23 mouse cellular contexts compared by ENCODE assay signal in the genomic region with DNA sequence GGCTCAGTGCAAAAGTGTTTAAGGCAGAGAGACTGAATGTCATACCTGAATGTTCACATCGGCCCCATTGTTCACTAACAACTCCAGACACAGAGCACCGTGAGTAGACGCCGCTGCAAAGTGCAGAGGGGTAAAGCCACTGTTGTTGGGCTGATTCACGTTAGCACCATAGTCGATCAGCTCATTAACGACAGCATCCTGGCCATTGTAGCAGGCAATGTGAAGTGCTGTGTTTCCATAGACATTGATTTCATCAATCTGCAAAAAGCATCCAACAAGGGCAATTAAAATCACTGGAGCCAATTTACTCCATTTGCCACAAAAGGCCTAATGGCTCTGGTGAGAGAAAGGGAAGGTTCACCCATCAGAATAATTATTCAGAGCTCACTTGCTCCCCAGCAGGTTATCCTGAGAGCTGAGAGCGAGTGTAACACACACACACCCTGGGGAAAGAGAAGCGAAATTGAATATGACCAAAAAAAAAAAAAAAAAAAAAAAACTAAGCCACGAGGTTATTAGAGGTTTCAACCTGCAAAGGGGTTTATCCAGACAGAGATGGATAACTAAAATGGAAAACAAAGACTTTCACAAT.
DNase-seq lines count a peak whose midpoint lies in the region; ATAC-seq lines count a peak whose summit lies in the region.
"Had no signal": no experiment of that assay in that cellular context is flagged by ENCODE, and none has a peak within 500 bp of the region (broad histone marks: within the 10 kb centered on the region; RNA-seq: fewer than 3 reads in every experiment).

No protein-coding gene starts in this region.

- H3K4me1 ChIP-seq in midbrain, embryonic 14.5 days (ENCODE audit: control insufficient read depth, insufficient read depth, low read length): no peaks in the 10 kb centered on the region
- no peaks in the 10 kb centered on the region for H3K4me1 ChIP-seq in midbrain, embryonic 16.5 days (ENCODE audit: control insufficient read depth, insufficient read depth, low read length)
- H3K4me1 ChIP-seq in forebrain, embryonic 10.5 days: peaks cover 15% of the 10 kb centered on the region
- H3K4me1 ChIP-seq in forebrain, embryonic 13.5 days: peaks cover 15% of the 10 kb centered on the region
- no peaks in the 10 kb centered on the region for H3K4me1 ChIP-seq in hindbrain, embryonic 16.5 days (ENCODE audit: control insufficient read depth, insufficient read depth, low read depth, low read length)
- H3K4me1 ChIP-seq: embryonic facial prominence, embryonic 13.5 days; kidney, embryonic 15.5 days; midbrain, embryonic 10.5 days had no signal

- no peak for ATAC-seq in midbrain, embryonic 14.5 days (ENCODE audit: low FRiP score, low TSS enrichment)
- ATAC-seq in midbrain, embryonic 16.5 days: no peak
- peak; percentile 82; the same call in 1 of the 2 replicates for ATAC-seq in forebrain, embryonic 13.5 days
- 0 out of 2 replicates have a peak, but pooled peaks have one; percentile 24 for ATAC-seq in hindbrain, embryonic 16.5 days
- ATAC-seq: activated CD4-positive, CD25-positive, alpha-beta regulatory T cell, adult 4 months; intestine, postnatal 0 days; lung, postnatal 0 days had no signal

- no peak overlapping the region for H3K9ac ChIP-seq in midbrain, embryonic 14.5 days (replicated peaks; ENCODE audit: low read length)
- H3K9ac ChIP-seq in midbrain, embryonic 16.5 days (ENCODE audit: low read depth, low read length): no peak overlapping the region
- no peak overlapping the region for H3K9ac ChIP-seq in forebrain, embryonic 13.5 days
- H3K9ac ChIP-seq in hindbrain, embryonic 16.5 days (ENCODE audit: low read depth, low read length): no peak overlapping the region
- H3K9ac ChIP-seq: embryonic facial prominence, embryonic 13.5 days; kidney, embryonic 15.5 days had no signal

- no peak overlapping the region for H3K4me3 ChIP-seq in midbrain, embryonic 14.5 days (replicated peaks; ENCODE audit: low read depth, low read length)
- H3K4me3 ChIP-seq in midbrain, embryonic 16.5 days (ENCODE audit: low read depth, low read length): no peak overlapping the region
- H3K4me3 ChIP-seq in forebrain, embryonic 10.5 days: no peak overlapping the region
- H3K4me3 ChIP-seq in forebrain, embryonic 13.5 days: no peak overlapping the region
- H3K4me3 ChIP-seq in hindbrain, embryonic 16.5 days (ENCODE audit: low read length): no peak overlapping the region
- H3K4me3 ChIP-seq: embryonic facial prominence, embryonic 13.5 days; erythroblast, embryonic 14.5 days; kidney, embryonic 15.5 days; midbrain, embryonic 10.5 days; myocyte had no signal

- no peaks in the 10 kb centered on the region for H3K36me3 ChIP-seq in midbrain, embryonic 14.5 days (ENCODE audit: control insufficient read depth, insufficient read depth, low read length)
- peaks cover 8% of the 10 kb centered on the region; the same call in 1 of the 2 replicates for H3K36me3 ChIP-seq in midbrain, embryonic 16.5 days (ENCODE audit: control insufficient read depth, insufficient read depth, low read length)
- no peaks in the 10 kb centered on the region for H3K36me3 ChIP-seq in forebrain, embryonic 10.5 days (replicated peaks)
- no peaks in the 10 kb centered on the region for H3K36me3 ChIP-seq in forebrain, embryonic 13.5 days (ENCODE audit: poor library complexity, severe bottlenecking)
- no peaks in the 10 kb centered on the region for H3K36me3 ChIP-seq in hindbrain, embryonic 16.5 days (ENCODE audit: control insufficient read depth, insufficient read depth, low read length)
- H3K36me3 ChIP-seq: kidney, embryonic 15.5 days; midbrain, embryonic 10.5 days had no signal

- DNase-seq in midbrain, embryonic 14.5 days: peak; percentile 8
- no peak for DNase-seq in forebrain, embryonic 10.5 days (ENCODE audit: extremely low spot score, low spot score)
- no peak for DNase-seq in lung, adult 18-20 months
- no peak for DNase-seq in gastrocnemius, adult 8-10 months (ENCODE audit: low spot score in 2 of 2)
- DNase-seq: adrenal gland, adult 8-10 months; cerebellum, adult 18-20 months; cerebellum, postnatal 25 days; gastrocnemius, postnatal 10 days; heart, postnatal 10 days; right cerebral cortex, postnatal 25 days; spleen, adult 18-20 months had no signal

- 81% methylated on average over 10 of the region's 10 CpGs for WGBS in midbrain, embryonic 14.5 days
- 68% methylated on average over 10 of the region's 10 CpGs for WGBS in midbrain, embryonic 16.5 days
- WGBS in forebrain, embryonic 10.5 days: 64% methylated on average over 10 of the region's 10 CpGs
- 22% methylated on average over 10 of the region's 10 CpGs for WGBS in forebrain, embryonic 13.5 days
- 66% methylated on average over 10 of the region's 10 CpGs for WGBS in hindbrain, embryonic 16.5 days

- no peak overlapping the region for H3K4me2 ChIP-seq in midbrain, embryonic 14.5 days (ENCODE audit: low read length)
- H3K4me2 ChIP-seq in midbrain, embryonic 16.5 days (ENCODE audit: low read length): no peak overlapping the region
- H3K4me2 ChIP-seq in forebrain, embryonic 13.5 days: no peak overlapping the region
- no peak overlapping the region for H3K4me2 ChIP-seq in hindbrain, embryonic 16.5 days (ENCODE audit: low read length)
- H3K4me2 ChIP-seq: embryonic facial prominence, embryonic 13.5 days; heart, embryonic 11.5 days; kidney, embryonic 15.5 days had no signal

- no peaks in the 10 kb centered on the region for H3K27me3 ChIP-seq in midbrain, embryonic 14.5 days (ENCODE audit: control insufficient read depth, insufficient read depth, low read length)
- H3K27me3 ChIP-seq in midbrain, embryonic 16.5 days (ENCODE audit: control insufficient read depth, insufficient read depth, low read depth, low read length): no peaks in the 10 kb centered on the region
- no peaks in the 10 kb centered on the region for H3K27me3 ChIP-seq in forebrain, embryonic 10.5 days (ENCODE audit: poor library complexity, severe bottlenecking)
- H3K27me3 ChIP-seq in forebrain, embryonic 13.5 days: no peaks in the 10 kb centered on the region
- no peaks in the 10 kb centered on the region for H3K27me3 ChIP-seq in hindbrain, embryonic 16.5 days (replicated peaks; ENCODE audit: control insufficient read depth, insufficient read depth, low read length)
- H3K27me3 ChIP-seq: embryonic facial prominence, embryonic 13.5 days; kidney, embryonic 15.5 days had no signal

- H3K27ac ChIP-seq in midbrain, embryonic 14.5 days (replicated peaks; ENCODE audit: low read depth, low read length): 0 out of 2 replicates have a peak overlapping the region, but pooled peaks have one; percentile 0
- no peak overlapping the region for H3K27ac ChIP-seq in midbrain, embryonic 16.5 days (ENCODE audit: low read length)
- H3K27ac ChIP-seq in forebrain, embryonic 10.5 days: peak overlapping the region; percentile 63; the same call in 1 of the 2 replicates
- H3K27ac ChIP-seq in forebrain, embryonic 13.5 days: peak overlapping the region; percentile 51
- no peak overlapping the region for H3K27ac ChIP-seq in hindbrain, embryonic 16.5 days (ENCODE audit: low read depth, low read length)
- H3K27ac ChIP-seq: embryonic facial prominence, embryonic 13.5 days; kidney, embryonic 15.5 days; midbrain, embryonic 10.5 days had no signal

- H3K9me3 ChIP-seq in midbrain, embryonic 14.5 days (ENCODE audit: control insufficient read depth, low read length): no peaks in the 10 kb centered on the region
- no peaks in the 10 kb centered on the region for H3K9me3 ChIP-seq in midbrain, embryonic 16.5 days (replicated peaks; ENCODE audit: control insufficient read depth, low read length, poor library complexity, severe bottlenecking)
- no peaks in the 10 kb centered on the region for H3K9me3 ChIP-seq in forebrain, embryonic 10.5 days
- H3K9me3 ChIP-seq in forebrain, embryonic 13.5 days (replicated peaks): no peaks in the 10 kb centered on the region
- no peaks in the 10 kb centered on the region for H3K9me3 ChIP-seq in hindbrain, embryonic 16.5 days (ENCODE audit: control insufficient read depth, low read length)
- H3K9me3 ChIP-seq: embryonic facial prominence, embryonic 13.5 days; kidney, embryonic 15.5 days; midbrain, embryonic 10.5 days had no signal

Comparison
In these comparisons a context has a peak if more than half of its experiments do, and no peak if none do; other contexts are left out.
1. H3K27ac ChIP-seq: peak in midbrain, embryonic 14.5 days (single experiment), forebrain, embryonic 10.5 days (single experiment) and forebrain, embryonic 13.5 days (single experiment); none in midbrain, embryonic 16.5 days (single experiment) and hindbrain, embryonic 16.5 days (single experiment).
2. ATAC-seq: peak in forebrain, embryonic 13.5 days (single experiment) and hindbrain, embryonic 16.5 days (single experiment); none in midbrain, embryonic 14.5 days (single experiment) and midbrain, embryonic 16.5 days (single experiment).